Mouse (Mus musculus) embryonic facial prominence, embryonic 11.5 days (tissue): ENCODE results near the gene Gtf2a1. TPM values are rescaled to one million over a fixed set of nuclear protein-coding genes. Genes with fewer than 3 reads are reported as not detected.
"Not testable (repeated sequence)": the region's sequence is repeated elsewhere in the genome, so short reads cannot be mapped to it uniquely, and the experiment has no call there.

ENCODE experiments used
- ATAC-seq: fragments of 200-750 bp; cut with Nextera tagmentation; replicated peaks from 2 replicates; pipeline ENCODE4 v1.8.0; 2017; ENCODE audit warnings: low read depth; ENCODE audit not compliant: insufficient number of reproducible peaks, low FRiP score, low TSS enrichment
- DNase-seq: peaks from one replicate; pipeline ENCODE4 v3.0.0-alpha.2; 2015; ENCODE audit warnings: low spot score
- H3K27ac ChIP-seq: fragments of 300-500 bp; sonication (generic); replicated peaks from 2 replicates; pipeline ENCODE4 v1.5.1; 2014; ENCODE audit warnings: mild to moderate bottlenecking, low read depth, low read length, control low read depth
- H3K27me3 ChIP-seq: fragments of 300-500 bp; sonication (generic); 2 replicates; pipeline ENCODE4 v1.6.1; 2014; ENCODE audit warnings: mild to moderate bottlenecking, low read length, moderate library complexity, mixed read lengths; ENCODE audit not compliant: control insufficient read depth, insufficient read depth
- H3K36me3 ChIP-seq: fragments of 300-500 bp; sonication (generic); replicated peaks from 2 replicates; pipeline ENCODE4 v1.6.1; 2014; ENCODE audit warnings: low read depth, mild to moderate bottlenecking, low read length, moderate library complexity, mixed read lengths; ENCODE audit not compliant: control insufficient read depth, insufficient read depth
- H3K4me1 ChIP-seq: fragments of 300-500 bp; sonication (generic); 2 replicates; pipeline ENCODE4 v1.6.1; 2014; ENCODE audit warnings: low read length, mixed read lengths; ENCODE audit not compliant: control insufficient read depth, insufficient read depth
- H3K4me2 ChIP-seq: fragments of 300-500 bp; sonication (generic); 2 replicates; pipeline ENCODE4 v1.6.1; 2014; ENCODE audit warnings: low read depth, mild to moderate bottlenecking, control low read depth, low read length, moderate library complexity
- H3K4me3 ChIP-seq: fragments of 300-500 bp; sonication (generic); 2 replicates; pipeline ENCODE4 v1.5.1; 2014; ENCODE audit warnings: low read depth, low read length, control low read depth
- H3K9ac ChIP-seq: fragments of 300-500 bp; sonication (generic); replicated peaks from 2 replicates; pipeline ENCODE4 v1.6.1; 2014; ENCODE audit warnings: mild to moderate bottlenecking, control low read depth, low read length
- H3K9me3 ChIP-seq: fragments of 300-500 bp; sonication (generic); replicated peaks from 2 replicates; pipeline ENCODE4 v1.6.1; 2016; ENCODE audit warnings: mild to moderate bottlenecking, low read length, inconsistent platforms, mixed read lengths; ENCODE audit not compliant: control insufficient read depth
- WGBS: fragments of 180-500 bp; shearing (Covaris S2); extraction: QIAGEN DNeasy Blood & Tissue Kit; methylation state at CpG from one replicate; pipeline ENCODE4 v1.1.7; 2014; 5-methylcytosine and 5-hydroxymethylcytosine counted together
- polyA plus RNA-seq: library from polyadenylated mRNA; unstranded; fragments of >200 nt; fragmentation: Nextera tagmentation; extraction: Ambion mirVana; gene quantifications from 2 replicates; pipeline ENCODE4 v1.2.1, GENCODE M21; 2014

Gene Gtf2a1
- polyA plus RNA-seq, 1 experiment from 2014 or later = 48.5 TPM

DNA sequence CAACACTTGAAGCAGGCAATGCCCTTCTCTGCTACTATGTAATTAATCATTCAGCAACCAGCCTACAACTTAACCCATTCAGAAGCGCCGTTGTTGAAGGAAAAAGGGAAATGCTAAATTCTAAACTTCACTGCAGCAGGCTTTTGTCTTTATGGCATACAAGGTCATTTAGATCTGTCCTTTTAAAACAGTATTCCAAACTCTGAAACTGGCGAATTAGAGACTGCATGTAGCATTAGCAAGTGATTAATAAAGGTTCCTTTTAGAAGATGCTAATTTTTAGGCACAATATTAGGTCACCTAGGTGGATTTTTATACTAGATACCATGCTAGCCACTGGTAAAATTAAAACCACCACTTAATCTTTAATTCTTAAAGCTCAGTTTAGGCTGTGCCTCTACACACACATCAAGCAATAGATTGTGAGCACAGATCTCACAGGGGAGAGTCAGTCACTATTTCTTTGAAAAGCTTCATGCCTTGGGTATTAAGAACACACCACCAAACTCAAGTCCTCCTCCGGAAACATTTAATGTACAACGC is 2.7 kb downstream of the Gtf2a1 start:
- DNase-seq = peak; percentile 14
- peak overlapping the region; percentile 41 for H3K4me2 ChIP-seq
- peak overlapping the region; percentile 100 for H3K9ac ChIP-seq
- H3K4me3 ChIP-seq = peak overlapping the region; percentile 96
- WGBS = 26% methylated on average over 5 of the region's 5 CpGs
- H3K27ac ChIP-seq = 0 out of 2 replicates have a peak overlapping the region, but pooled peaks have one; percentile 100
- no peaks in the 10 kb centered on the region for H3K27me3 ChIP-seq
- H3K4me1 ChIP-seq = no peaks in the 10 kb centered on the region; the same call in 1 of the 2 replicates
- H3K9me3 ChIP-seq = no peaks in the 10 kb centered on the region
- no peak for ATAC-seq
- peaks cover 5% of the 10 kb centered on the region for H3K36me3 ChIP-seq

GRCm38 (mm10) chr12:91587077-91587476 is 3.2 kb downstream of the Gtf2a1 start:
- no peak overlapping the region for H3K27ac ChIP-seq
- H3K9me3 ChIP-seq = no peaks in the 10 kb centered on the region
- no peak for ATAC-seq
- H3K36me3 ChIP-seq = peaks cover 5% of the 10 kb centered on the region
- peak overlapping the region; percentile 41 for H3K4me2 ChIP-seq
- peak overlapping the region; percentile 96 for H3K4me3 ChIP-seq
- H3K9ac ChIP-seq = no peak overlapping the region
- H3K4me1 ChIP-seq = no peaks in the 10 kb centered on the region; the same call in 1 of the 2 replicates
- 56% methylated on average over 3 of the region's 3 CpGs for WGBS
- no peak for DNase-seq
- no peaks in the 10 kb centered on the region for H3K27me3 ChIP-seq

GRCm38 (mm10) chr12:91585815-91586214 is 4.5 kb downstream of the Gtf2a1 start:
- 94% methylated on average over 4 of the region's 4 CpGs for whole genome bisulfite sequencing
- not testable (repeated sequence) for H3K27me3 ChIP-seq, H3K36me3 ChIP-seq, H3K9ac ChIP-seq, H3K4me3 ChIP-seq, H3K4me1 ChIP-seq, DNase-seq, ATAC-seq, H3K9me3 ChIP-seq, H3K27ac ChIP-seq, H3K4me2 ChIP-seq

DNA sequence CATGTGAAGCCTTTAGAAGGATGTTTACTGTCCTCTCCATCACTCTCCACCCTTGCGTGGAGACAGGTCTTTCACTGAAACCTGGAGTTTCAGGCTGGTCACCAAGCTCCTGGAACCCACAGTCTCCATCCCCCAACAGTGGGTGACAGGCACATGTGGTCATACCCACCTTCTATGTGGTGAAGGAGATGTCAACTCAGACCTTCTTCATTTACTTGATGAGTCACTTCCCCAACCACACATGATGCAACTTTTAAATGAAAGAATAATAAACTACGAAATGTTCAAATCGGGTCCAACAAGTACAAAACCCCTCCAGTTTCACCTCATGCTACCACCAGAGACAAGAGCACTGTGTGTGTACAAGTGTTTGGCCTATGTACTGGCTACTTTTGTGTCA is 5.1 kb downstream of the Gtf2a1 start:
- 94% methylated on average over 3 of the region's 3 CpGs for WGBS
- no peaks in the 10 kb centered on the region for H3K27me3 ChIP-seq
- H3K4me3 ChIP-seq = no peak overlapping the region
- DNase-seq (no peak), ATAC-seq (no peak)
- no peak overlapping the region for H3K9ac ChIP-seq
- no peak overlapping the region for H3K4me2 ChIP-seq
- no peaks in the 10 kb centered on the region for H3K4me1 ChIP-seq
- no peaks in the 10 kb centered on the region for H3K9me3 ChIP-seq
- no peak overlapping the region for H3K27ac ChIP-seq
- peaks cover 5% of the 10 kb centered on the region for H3K36me3 ChIP-seq

DNA sequence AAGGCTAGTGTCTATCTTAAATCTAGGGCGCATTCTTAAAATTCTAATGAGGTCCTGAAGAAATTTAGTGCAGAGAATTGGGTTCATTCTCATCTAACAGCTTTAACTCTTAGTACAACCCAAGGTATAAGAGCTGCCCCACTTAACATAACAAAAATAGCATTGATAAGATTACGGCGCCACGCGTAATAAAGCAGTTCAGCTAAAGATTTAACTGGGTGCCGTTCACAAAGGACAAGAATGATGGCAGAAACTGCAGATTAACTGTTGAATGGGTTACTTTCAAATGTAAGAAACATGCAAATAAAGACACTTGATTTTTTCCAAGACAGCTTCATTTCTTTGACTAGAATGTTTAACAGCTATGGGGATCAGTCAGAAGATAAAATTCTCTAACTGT is 6.9 kb downstream of the Gtf2a1 start:
- Histone ChIP-seq H3K4me2 (no peak overlapping the region), H3K36me3 (peaks cover 5% of the 10 kb centered on the region)
- WGBS = 89% methylated on average over 6 of the region's 6 CpGs

GRCm38 (mm10) chr12:91582362-91583002 is 7.8 kb downstream of the Gtf2a1 start:
- Histone ChIP-seq H3K4me2 (no peak overlapping the region), H3K4me3 (no peak overlapping the region), H3K9me3 (no peaks in the 10 kb centered on the region), H3K4me1 (no peaks in the 10 kb centered on the region), H3K36me3 (peaks cover 8% of the 10 kb centered on the region), H3K27ac (no peak overlapping the region), H3K27me3 (no peaks in the 10 kb centered on the region), H3K9ac (no peak overlapping the region)
- DNase-seq = no peak
- no peak for ATAC-seq
- WGBS = 83% methylated on average over 6 of the region's 6 CpGs

More for the DNA sequence above, 6.9 kb downstream of the Gtf2a1 start:
- no peak overlapping the region for H3K9ac ChIP-seq
- H3K4me3 ChIP-seq = no peak overlapping the region
- H3K9me3 ChIP-seq = no peaks in the 10 kb centered on the region
- no peaks in the 10 kb centered on the region for H3K27me3 ChIP-seq
- no peak for ATAC-seq
- no peak for DNase-seq
- no peak overlapping the region for H3K27ac ChIP-seq
- no peaks in the 10 kb centered on the region for H3K4me1 ChIP-seq

DNA sequence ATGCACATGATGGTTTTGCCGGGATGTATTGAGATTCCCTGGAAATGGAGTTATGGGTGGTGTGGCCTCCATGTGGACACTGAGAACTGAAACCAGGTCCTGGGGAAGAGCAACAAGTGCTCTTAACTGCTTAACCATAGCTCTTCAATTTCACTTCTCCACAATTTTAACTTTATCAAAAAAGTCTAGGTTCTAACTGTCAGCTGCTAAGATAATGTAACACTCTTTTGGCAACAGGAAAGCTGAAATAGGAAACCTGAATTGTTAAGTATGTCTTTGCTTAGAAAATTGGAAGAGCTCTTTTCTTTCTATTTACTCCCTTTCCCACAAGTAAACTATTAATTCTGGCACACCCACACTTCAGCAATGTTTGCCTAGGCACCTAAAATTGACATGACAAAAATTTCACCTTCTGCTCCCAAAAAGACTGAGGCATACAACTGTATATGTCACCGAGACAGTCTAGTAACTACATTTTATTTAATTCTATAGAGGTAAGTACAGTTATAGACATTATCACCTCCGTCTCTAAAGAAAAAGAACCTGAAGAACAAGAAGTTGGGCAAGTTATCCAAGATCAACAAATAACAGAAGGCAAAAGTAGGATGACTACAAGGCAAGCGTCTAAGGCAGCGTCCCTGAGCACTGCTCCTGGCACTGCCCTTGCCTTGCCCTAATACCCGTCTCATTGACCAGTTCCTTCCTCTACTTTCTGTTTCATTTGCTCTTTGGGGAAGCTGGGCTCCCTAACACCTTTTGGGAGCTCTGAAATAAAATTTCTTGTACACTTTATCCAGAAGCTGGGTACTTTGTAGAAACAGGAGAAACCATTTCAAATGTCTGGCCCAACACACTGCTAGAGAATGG is 8.8 kb downstream of the Gtf2a1 start:
- Histone ChIP-seq H3K27me3 (no peaks in the 10 kb centered on the region), H3K9me3 (no peaks in the 10 kb centered on the region), H3K4me2 (no peak overlapping the region), H3K4me1 (no peaks in the 10 kb centered on the region), H3K9ac (no peak overlapping the region), H3K27ac (no peak overlapping the region), H3K36me3 (peaks cover 8% of the 10 kb centered on the region), H3K4me3 (no peak overlapping the region)
- ATAC-seq (no peak), DNase-seq (no peak)
- 91% methylated on average over 6 of the region's 6 CpGs for WGBS

GRCm38 (mm10) chr12:91579665-91580064 is 10.6 kb downstream of the Gtf2a1 start:
- no peak for DNase-seq
- H3K27ac ChIP-seq = no peak overlapping the region
- H3K9me3 ChIP-seq = no peaks in the 10 kb centered on the region
- H3K36me3 ChIP-seq = peaks cover 6% of the 10 kb centered on the region; the same call in 1 of the 2 replicates
- no peak overlapping the region for H3K9ac ChIP-seq
- ATAC-seq = no peak
- no peaks in the 10 kb centered on the region for H3K27me3 ChIP-seq
- 100% methylated on average over 2 of the region's 2 CpGs for WGBS
- H3K4me2 ChIP-seq = no peak overlapping the region
- no peaks in the 10 kb centered on the region for H3K4me1 ChIP-seq
- H3K4me3 ChIP-seq = no peak overlapping the region
